Mouse (Mus musculus): Measurements from ENCODE around the gene Wdr47. TPM values are rescaled to one million over a fixed set of nuclear protein-coding genes. Genes with fewer than 3 reads are reported as not detected.
"Not testable (repeated sequence)": the region's sequence is repeated elsewhere in the genome, so short reads cannot be mapped to it uniquely, and the experiment has no call there.

Wdr47 gene
- total and polyA plus RNA-seq, 3 experiments, result 3.7 to 14.6 (median 10.0) TPM

DNA sequence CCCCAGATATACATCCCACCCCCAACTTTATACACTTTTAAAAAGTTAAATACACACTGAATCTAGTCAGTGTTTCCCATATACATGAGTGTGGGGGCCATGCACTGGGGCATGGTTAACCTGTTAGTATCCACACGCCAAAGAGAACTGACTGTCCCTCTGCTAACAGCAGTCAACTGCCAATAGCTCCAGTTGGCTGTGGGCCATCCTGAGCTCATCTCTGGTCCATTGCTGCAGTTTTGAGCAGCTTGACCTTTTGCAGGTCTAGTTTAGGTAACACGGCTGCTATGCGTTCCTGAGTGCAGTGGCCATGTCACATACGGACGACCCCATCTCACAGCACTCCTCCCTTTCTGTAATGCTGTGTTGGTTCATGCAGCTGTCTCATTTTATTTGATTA, 43.7 kb downstream of the Wdr47 start:
- DNase-seq, result no peak

DNA sequence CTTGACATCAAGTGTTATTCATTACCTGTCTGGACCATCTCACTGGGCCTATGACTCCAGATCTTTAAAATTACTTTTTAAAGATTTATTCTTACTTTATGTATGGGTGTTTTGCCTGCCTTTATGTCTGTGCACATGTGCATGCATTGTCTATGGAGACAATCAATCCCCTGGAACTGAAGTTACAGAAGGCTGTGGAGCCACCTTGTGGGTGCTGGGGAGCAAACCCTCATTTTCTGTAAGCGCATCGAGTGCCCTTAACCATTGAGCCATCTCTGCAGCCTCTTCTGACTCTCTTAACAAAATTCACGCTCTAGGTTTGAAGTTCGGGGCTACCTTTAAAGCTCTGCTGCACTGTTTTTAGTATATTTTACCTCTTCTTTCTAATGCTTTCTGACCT, 48.3 kb downstream of the Wdr47 start:
- DNase-seq, result no peak

DNA sequence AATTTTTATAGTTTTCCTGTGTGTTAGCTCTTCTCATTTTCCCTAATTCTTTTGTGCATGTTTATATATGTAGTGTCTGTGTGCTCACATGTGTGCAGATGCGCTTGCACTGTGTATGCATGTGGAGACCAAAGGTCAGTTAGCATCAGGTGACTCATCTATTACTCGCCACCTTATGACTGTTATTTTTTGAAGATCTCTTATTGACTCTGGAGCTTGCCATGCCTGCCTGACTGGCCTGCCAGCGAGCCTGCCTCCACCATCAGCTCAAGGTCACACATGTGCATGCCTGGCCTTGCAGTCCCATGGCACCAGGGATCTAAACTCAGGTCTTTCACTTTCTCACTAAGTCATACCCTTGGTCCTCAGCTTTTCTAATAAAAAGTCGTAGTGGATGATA, 49.9 kb downstream of the Wdr47 start:
- peak; percentile 30 for DNase-seq

DNA sequence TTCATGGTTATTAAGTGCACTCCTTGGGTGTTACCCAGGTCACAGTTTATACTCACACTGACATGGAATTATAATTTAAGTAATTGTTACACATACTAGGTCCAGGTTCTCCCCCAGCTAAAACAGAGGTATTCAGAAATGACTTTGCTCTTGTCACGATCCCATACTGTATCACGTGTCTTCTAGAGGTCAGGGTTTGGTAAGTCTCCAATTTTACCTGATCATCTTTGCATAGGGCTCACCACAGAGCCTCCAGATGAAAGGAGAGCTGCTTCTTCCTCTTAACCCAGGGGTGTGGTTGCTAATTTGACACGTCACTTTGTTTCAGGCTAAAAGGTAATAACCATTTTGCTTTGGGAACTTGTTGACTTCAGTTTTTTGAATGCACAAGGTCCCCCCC, 53.8 kb downstream of the Wdr47 start:
- DNase-seq, result no peak

DNA sequence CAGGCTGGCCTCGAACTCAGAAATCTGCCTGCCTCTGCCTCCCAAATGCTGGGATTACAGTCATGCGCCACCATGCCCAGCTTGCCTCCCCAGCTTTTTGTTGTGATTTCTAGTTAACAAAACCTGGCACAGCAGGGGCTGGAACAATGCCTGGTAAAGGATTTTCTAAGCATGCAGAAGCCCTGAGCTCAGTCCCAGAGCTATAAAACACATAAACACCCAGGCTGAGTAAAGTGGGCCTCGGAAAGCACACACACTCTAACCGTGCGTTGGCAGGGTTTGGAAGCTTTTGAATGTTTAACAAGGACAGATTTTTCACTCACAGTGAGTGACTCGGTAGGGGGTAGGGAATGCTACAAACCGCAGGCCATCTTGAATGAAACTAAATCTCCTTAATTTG, 55.0 kb downstream of the Wdr47 start:
- no peak for DNase-seq

DNA sequence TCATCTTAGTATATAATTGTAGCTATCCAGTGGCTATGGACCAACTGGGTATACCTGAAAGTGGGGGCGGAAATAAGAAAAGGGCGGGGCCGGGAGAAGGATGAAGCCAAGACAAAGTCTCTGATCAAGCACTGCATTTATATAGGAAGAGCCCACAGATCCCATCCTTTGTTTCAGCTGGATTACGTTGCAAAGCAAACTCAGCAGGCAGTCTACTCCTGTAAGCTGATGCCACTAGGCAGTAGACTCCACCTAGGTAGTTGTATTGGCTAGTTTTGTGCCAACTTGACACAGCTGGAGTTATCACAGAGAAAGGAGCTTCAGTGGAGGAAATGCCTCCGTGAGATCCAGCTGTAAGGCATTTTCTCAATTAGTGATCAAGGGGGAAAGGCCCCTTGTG, 56.6 kb downstream of the Wdr47 start:
- DNase-seq, result not testable (repeated sequence)

DNA sequence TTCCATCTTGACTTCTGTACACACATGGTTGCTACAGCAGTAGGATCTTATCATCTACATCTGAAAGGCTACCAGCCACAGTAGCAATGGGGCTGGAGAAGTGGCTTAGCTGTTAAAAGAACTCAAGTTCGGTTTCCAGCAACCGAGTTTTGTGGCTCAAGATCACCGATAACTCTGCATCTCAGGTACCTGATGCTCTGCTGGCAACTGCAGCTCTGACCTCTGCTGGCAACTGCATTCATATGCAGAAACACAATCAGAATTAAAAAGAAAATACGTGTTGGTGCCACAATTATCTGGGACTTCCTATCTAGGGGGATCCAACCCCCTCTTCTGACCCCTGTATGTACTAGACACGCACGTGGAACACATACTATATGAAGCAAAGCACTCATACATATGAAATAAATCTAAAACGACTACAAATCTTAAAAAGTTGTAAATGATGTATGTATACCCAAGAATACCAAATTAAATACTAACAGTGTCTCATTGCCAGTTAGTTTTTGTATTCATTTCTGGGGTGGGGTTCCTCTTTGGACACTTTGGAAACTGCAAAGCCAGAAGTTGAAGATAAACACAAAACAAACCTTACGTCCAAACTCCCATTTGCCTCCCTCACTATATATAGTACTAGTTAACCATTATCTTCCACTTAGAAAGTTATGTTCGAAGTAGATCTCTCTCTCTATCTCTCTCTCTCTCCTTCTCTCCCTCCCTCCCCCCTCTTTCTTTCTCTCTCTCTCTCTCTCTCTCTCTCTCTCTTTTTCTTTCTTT, 62.0 kb downstream of the Wdr47 start:
- no peak for DNase-seq

DNA sequence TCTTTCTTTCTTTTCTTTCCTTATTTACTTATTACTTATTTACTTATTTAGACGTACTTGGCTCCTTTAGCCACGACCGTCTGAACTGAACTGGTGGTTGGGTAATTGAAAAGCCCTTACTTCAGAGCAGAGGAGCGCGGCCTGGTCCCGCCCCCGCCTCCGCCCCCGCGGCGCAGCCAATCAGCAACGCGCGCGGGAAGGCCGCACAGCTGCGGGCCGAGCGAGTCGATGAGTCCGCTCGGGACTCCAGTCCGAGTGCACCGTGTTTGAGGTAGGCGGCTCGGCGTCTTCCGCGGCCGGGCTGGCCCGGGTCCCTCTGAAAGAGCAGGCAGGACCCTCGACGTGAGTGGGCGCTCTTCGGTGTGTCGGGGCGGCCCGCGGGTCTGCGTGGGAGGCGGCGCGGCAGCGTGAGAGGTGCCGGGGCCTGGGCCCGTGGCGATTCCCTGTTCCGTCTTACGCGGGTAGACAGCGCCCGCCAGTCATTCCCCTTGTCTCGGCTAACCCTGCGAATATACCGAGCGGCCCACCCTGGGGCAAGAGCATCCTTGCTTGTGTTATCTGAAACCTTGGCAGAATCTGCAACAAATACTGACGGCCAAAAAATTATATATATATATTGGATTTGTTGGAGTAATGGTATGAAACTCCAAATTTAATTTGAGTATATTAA, 62.8 kb downstream of the Wdr47 start, which contains the start of gene Clcc1:
TSS of gene Clcc1 (plus strand) at position 204 of the 670 bp plus-strand sequence.
- DNase-seq, result peak; percentile 98

DNA sequence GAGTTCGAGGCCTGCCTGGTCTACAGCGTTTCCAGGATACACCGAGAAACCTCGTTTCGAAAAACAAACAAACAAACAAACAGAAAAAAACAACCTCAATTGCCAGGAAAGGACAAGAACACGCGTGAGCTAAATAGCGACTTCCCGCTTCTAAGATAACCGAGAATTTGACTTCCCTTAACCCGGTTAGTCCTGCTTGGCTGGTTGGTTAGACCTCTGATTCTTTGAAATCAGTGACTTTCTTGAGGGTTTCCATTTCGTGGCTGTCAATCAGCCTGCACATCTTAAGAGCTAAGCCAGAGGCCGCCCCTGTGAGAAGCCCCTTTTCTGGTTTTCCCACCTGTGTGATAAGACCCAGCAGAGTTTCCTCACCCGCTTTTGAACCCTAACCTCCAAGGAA, 63.5 kb downstream of the Wdr47 start:
- DNase-seq, result no peak

DNA sequence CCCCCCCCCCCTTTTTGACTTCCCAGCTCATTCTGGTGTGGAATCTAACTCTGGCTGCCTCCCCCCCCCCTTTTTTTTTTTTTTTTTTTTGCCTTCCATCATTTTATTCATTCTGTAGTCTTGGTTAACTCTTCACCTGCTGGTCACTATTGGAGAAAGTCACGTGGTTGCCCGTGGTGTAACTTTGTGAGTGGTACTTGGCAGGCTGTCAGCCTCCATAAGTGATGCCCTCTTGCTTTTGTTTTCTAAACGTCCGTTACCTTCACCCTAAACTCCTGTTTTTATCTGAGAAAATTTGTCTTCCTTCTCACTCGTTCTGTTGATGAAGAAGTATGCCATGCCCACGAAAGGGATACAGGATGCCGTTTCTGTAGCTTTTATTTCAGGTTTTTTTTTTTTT, 64.4 kb downstream of the Wdr47 start:
- DNase-seq, result no peak

DNA sequence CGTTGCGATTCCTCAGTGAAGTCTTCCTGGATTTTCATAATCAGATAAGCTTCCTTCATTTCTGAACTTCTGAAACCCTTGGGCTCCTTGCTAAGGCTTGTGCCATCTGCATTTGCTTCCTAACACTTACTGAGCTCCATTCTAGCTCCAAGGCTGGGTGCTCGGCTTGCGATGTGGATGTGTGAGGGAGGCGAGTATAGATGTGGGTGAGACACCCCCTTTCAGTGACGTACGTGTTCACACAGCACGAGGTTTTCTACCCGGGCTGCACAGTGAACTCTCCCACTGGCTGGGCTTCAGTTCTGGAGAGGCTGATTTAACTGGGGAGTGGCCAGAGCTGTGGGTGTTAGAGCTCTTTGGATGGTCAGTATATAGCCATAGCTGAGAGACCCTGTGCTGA, 67.5 kb downstream of the Wdr47 start:
- no peak for DNase-seq

DNA sequence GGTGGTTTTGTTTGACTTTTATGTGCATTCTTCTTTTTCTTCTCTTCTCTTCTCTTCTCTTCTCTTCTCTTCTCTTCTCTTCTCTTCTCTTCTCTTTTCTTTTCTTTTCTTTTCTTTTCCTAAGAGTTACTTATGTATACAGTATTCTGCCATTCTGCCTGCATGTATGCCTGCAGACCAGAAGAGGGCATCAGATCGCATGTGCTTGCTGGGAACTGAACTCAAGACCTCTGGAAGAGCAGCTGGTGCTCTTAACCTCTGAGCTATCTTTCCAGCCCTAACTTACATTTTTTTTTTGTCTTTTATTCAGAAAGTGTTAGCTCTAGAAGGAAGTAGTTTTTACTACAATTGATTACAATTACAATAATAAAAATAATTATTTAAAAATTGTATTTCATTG, 69.9 kb downstream of the Wdr47 start:
- DNase-seq, result no peak

DNA sequence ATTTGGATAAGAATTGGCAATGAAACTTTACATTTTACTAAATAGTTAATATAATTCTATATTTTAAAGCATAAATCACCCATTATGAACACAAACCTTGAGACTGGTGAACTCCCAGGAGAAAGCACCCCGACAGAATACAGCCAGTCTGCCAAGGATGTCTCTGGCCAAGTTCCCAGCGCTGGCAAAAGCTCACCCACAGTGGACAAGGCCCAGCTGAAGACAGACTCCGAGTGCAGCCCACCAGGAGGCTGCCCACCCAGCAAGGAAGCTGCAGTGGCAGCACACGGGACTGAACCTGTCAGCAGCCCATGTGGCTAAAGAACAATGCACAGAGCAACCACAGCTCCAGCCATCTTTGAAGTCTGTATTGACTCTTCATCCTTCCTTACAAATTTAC, 85.5 kb downstream of the Wdr47 start:
- peak; percentile 11 for DNase-seq

DNA sequence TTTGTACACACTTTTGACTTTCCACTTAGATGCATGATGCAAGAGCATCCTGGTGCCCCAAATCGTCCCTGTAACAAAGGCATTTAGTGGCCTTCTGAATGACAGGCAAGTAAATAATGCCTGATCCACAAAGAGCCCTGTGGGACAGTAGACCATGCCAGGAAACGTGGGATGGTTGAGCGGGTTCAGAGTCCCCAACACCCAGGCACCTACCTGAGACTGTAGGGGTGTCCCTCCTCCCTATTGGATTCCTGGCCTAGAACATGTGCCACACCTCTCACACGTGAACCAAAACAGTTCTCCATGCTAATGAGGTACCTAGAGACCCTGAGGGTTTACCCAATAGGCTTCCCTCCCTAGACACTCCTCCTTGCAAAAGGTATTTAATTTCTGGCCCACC, 89.9 kb downstream of the Wdr47 start:
- no peak for DNase-seq

DNA sequence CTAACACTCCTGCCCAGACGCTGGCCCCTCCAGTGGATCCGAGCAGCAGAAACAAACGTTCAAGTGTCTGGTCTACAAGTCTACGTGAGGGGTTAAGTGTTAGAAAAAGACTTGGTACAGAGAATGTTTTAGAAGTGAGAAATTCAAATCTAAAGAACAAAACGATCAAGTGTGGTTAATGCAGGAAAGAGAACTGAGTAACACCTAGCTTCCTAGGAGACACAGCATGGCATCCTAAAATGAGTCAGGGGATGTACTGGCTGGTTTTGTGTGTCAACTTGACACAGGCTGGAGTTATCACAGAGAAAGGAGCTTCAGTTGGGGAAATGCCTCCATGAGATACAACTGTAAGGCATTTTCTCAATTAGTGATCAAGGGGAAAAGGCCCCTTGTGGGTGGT, 92.5 kb downstream of the Wdr47 start:
- not testable (repeated sequence) for DNase-seq

DNA sequence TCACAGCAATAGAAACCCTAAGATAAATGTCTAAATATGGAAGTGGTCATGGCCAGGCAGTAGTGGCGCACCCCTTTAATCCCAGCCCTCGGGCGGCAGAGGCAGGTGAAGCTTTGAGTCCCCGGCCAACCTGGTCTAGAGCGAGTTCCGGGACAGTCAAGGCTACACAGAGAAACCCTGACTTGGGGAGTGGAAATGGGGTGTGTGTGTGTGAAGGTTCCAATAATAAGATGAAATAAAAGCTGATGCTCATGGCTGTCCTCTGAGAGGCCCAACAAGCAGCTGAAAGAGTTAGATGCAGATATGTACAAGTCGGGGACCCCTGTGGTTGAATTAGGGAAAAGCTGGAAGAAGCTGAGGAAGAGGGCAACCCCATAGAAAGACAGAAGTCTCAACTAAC, 94.6 kb downstream of the Wdr47 start:
- DNase-seq, result no peak

DNA sequence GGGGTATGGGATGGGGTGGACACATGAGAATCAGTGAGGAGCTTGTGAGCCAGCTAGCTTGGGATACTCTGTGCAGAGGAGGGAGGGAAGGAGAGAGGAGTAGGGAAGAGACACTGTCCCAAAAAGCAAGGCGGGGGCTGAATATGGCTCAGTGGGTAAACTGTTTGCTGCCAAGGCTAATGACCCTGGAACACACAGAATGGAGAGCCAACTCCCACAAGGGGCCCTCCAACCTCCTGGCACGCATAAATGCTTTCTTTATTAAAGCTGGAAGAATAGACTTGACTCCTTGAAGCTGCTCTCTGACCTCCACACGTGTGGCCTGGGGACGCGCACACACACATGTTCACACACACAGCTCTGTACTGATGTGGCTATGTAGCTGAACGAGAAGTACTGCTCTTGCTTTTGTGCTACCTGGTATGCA, 97.9 kb downstream of the Wdr47 start:
- DNase-seq, result no peak

DNA sequence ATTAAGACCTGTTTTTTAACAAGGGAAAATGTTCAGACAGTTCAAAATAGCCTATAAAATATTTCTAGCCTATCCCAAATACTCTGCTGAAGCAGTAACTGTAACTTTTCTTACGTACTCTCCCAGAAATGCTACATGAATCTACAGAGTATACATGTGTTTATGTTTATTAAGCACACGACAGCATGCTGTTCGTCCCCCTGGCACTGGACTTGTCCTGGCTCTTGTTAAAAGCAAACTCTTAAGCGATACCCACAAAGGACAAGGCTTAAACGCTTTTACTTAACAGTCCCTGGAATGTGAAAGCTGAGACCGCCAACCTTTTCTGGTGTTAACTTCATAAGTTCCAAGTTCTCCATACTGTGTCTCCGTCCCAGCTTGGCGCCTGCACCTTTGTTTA, 98.4 kb downstream of the Wdr47 start:
- DNase-seq, result no peak

DNA sequence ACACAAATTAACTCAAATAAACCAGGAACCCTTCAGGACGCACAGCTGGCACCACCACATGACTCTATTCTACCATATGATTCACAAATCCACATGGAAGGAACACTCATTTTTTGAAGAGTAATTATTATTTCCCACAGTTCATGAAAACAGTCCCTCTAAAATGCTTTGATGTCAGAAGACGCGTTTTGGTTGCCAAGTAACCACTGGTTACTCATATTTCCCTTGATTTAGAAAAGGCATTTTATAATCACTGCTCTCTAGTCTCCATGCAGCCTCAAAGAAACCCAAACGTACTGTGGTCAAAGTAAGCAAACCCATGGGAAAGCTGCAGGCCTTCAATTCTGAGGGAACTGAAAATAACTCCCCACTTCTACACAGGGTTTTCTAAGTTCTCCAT, 98.9 kb downstream of the Wdr47 start:
- peak; percentile 15 for DNase-seq

DNA sequence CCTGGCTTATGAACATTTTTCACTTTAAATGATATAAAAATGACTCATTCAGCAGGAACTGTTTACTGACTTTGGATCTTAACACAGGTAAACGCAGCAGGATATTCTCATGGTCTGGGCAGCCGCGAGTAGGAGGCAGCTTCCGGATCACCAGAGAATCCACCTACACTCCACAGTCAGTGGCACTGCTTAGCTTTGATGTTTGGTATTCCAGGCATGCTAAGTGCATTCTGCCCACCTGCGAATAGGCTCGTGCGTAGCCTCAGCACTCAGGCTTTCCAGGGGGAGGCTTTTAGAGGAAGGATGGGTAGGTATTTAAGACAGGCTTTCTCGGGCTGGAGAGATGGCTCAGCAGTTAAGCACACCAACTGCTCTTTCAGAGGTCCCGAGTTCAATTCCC, 103.2 kb downstream of the Wdr47 start:
- no peak for DNase-seq
